Mouse (Mus musculus) midbrain, embryonic 12.5 days (tissue): ENCODE results near the gene Satb2. TPM values are rescaled to one million over a fixed set of nuclear protein-coding genes. Genes with fewer than 3 reads are reported as not detected.

Experiments used
- ATAC-seq: fragments of 200-750 bp; cut with Nextera tagmentation; 2 replicates; pipeline ENCODE4 v1.8.0; 2017; ENCODE audit warnings: low read depth, moderate TSS enrichment, moderate library complexity; ENCODE audit not compliant: low FRiP score
- H3K27ac ChIP-seq: fragments of 300-500 bp; sonication (generic); replicated peaks from 2 replicates; pipeline ENCODE4 v1.5.1; 2016; ENCODE audit warnings: mild to moderate bottlenecking
- H3K27me3 ChIP-seq: fragments of 300-500 bp; sonication (generic); 2 replicates; pipeline ENCODE4 v1.6.1; 2016; ENCODE audit warnings: mild to moderate bottlenecking
- H3K36me3 ChIP-seq: fragments of 300-500 bp; sonication (generic); 2 replicates; pipeline ENCODE4 v1.6.1; 2016
- H3K4me1 ChIP-seq: fragments of 300-500 bp; sonication (generic); 2 replicates; pipeline ENCODE4 v1.6.1; 2016
- H3K4me2 ChIP-seq: fragments of 300-500 bp; sonication (generic); replicated peaks from 2 replicates; pipeline ENCODE4 v1.6.1; 2016; ENCODE audit warnings: mild to moderate bottlenecking, moderate library complexity
- H3K4me3 ChIP-seq: fragments of 300-500 bp; sonication (generic); 2 replicates; pipeline ENCODE4 v1.5.1; 2016; ENCODE audit warnings: mild to moderate bottlenecking
- H3K9ac ChIP-seq: fragments of 300-500 bp; sonication (generic); replicated peaks from 2 replicates; pipeline ENCODE4 v1.6.1; 2016; ENCODE audit warnings: mild to moderate bottlenecking, moderate library complexity
- H3K9me3 ChIP-seq: fragments of 300-500 bp; sonication (generic); 2 replicates; pipeline ENCODE4 v1.6.1; 2016; ENCODE audit warnings: mild to moderate bottlenecking
- WGBS: fragments of 180-500 bp; shearing (Covaris S2); methylation state at CpG from one replicate; pipeline ENCODE4 v1.1.7; 2016; 5-methylcytosine and 5-hydroxymethylcytosine counted together
- polyA plus RNA-seq: library from polyadenylated mRNA; unstranded; fragments of >200 nt; fragmentation: Nextera tagmentation; extraction: Ambion mirVana; gene quantifications from 2 replicates; pipeline ENCODE4 v1.2.1, GENCODE M21; 2016

Satb2 gene
- polyA plus RNA-seq, 1 experiment from 2014 or later, result 0.99 TPM

DNA sequence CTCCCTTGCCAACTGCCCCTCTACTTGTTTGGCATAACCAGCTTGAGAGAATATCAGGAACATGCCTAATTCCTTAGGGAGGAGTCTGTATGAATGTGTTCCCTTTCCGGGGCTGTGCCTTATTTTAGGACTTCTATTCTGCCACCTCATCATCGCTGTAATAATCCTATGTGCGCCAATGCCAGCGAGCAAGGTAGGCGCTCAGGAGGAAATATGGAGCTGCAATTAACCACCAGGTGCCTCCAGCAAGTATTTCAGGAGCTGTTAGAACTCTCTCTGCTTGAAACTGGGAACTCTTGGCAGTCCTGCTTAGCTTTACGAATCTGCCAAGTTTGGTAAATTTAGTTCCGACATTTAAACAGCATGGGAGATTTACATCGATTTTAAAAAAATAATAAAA lies 128.0 kb downstream of the Satb2 start:
- Histone ChIP-seq H3K27me3 (no peaks in the 10 kb centered on the region), H3K4me3 (no peak overlapping the region), H3K36me3 (no peaks in the 10 kb centered on the region), H3K27ac (no peak overlapping the region), H3K9me3 (no peaks in the 10 kb centered on the region), H3K4me2 (no peak overlapping the region), H3K4me1 (peaks cover 3% of the 10 kb centered on the region; the same call in 1 of the 2 replicates), H3K9ac (no peak overlapping the region)
- no peak for ATAC-seq
- WGBS, result 97% methylated on average over 8 of the region's 8 CpGs

DNA sequence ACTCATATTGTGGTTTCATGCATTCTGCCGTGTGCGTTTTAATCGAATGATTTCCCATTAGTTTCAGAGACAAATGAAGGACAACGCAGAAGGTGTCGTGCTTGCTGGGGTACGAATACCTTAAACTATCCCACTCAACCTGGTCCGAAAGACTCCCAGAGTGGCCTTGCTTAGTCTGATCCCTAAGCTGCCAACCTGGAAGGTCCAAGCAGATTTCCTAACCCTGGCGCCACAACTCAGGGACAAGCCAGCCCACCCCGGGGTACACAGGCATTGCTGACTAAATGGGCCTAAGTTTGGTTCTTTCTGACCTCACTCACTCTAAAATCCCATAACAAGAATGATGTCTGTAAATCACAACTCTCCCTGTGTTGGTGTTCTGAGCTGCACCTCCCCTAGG lies 132.1 kb downstream of the Satb2 start:
- no peak overlapping the region for H3K4me2 ChIP-seq
- ATAC-seq, result no peak
- H3K4me1 ChIP-seq, result peaks cover 11% of the 10 kb centered on the region
- H3K27ac ChIP-seq, result no peak overlapping the region
- no peaks in the 10 kb centered on the region for H3K36me3 ChIP-seq
- no peaks in the 10 kb centered on the region for H3K9me3 ChIP-seq
- no peak overlapping the region for H3K4me3 ChIP-seq
- H3K9ac ChIP-seq, result no peak overlapping the region
- H3K27me3 ChIP-seq, result no peaks in the 10 kb centered on the region
- 96% methylated on average over 9 of the region's 9 CpGs for WGBS

DNA sequence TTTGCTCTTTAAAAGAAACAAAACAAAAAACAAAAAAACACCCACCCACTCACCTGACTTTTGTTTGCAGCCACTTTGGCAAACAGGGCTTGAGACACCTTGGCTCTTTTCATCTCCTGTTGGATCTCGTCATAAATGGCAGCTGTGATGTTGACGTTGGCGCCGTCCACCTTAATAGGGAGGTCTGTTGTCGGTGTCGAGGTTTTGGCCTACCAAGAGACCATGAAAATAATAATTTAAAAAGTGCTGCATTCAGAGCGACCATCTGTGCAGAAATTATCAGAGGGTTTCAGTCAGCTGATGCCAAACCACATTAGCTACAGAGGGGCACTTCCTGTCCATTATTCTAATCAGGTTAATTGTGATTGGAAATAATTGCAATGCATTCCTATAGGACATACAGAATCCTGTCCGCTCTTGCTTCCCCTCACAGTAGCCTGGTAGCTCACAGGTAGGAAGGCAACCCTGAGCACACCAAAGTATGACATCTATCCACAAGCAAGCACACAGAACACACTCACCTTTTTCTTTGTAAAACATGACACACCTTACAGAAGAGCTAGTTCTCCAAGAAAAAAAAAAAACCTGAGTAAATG lies 132.8 kb downstream of the Satb2 start:
- ATAC-seq, result no peak

GRCm38 (mm10) chr1:56844551-56845330 lies 133.7 kb downstream of the Satb2 start:
- Histone ChIP-seq H3K27ac (no peak overlapping the region), H3K4me1 (peaks cover 11% of the 10 kb centered on the region), H3K9me3 (no peaks in the 10 kb centered on the region), H3K9ac (no peak overlapping the region), H3K4me3 (no peak overlapping the region), H3K4me2 (peak overlapping the region; percentile 31), H3K27me3 (no peaks in the 10 kb centered on the region), H3K36me3 (no peaks in the 10 kb centered on the region)
- 14% methylated on average over 10 of the region's 10 CpGs for WGBS
- peak; percentile 72; the same call in 1 of the 2 replicates for ATAC-seq

More for the DNA sequence above, 132.8 kb downstream of the Satb2 start:
- Histone ChIP-seq H3K4me1 (peaks cover 11% of the 10 kb centered on the region), H3K27me3 (no peaks in the 10 kb centered on the region), H3K4me3 (no peak overlapping the region), H3K9me3 (no peaks in the 10 kb centered on the region), H3K36me3 (no peaks in the 10 kb centered on the region), H3K27ac (no peak overlapping the region), H3K4me2 (no peak overlapping the region), H3K9ac (no peak overlapping the region)
- 85% methylated on average over 8 of the region's 8 CpGs for WGBS

GRCm38 (mm10) chr1:56838901-56839300 lies 139.5 kb downstream of the Satb2 start:
- no peak overlapping the region for H3K9ac ChIP-seq
- H3K36me3 ChIP-seq, result no peaks in the 10 kb centered on the region
- H3K4me2 ChIP-seq, result no peak overlapping the region
- H3K27ac ChIP-seq, result no peak overlapping the region
- ATAC-seq, result no peak
- 73% methylated on average over 1 of the region's 1 CpGs for WGBS
- H3K4me3 ChIP-seq, result no peak overlapping the region
- H3K27me3 ChIP-seq, result no peaks in the 10 kb centered on the region
- H3K4me1 ChIP-seq, result peaks cover 19% of the 10 kb centered on the region
- H3K9me3 ChIP-seq, result no peaks in the 10 kb centered on the region

DNA sequence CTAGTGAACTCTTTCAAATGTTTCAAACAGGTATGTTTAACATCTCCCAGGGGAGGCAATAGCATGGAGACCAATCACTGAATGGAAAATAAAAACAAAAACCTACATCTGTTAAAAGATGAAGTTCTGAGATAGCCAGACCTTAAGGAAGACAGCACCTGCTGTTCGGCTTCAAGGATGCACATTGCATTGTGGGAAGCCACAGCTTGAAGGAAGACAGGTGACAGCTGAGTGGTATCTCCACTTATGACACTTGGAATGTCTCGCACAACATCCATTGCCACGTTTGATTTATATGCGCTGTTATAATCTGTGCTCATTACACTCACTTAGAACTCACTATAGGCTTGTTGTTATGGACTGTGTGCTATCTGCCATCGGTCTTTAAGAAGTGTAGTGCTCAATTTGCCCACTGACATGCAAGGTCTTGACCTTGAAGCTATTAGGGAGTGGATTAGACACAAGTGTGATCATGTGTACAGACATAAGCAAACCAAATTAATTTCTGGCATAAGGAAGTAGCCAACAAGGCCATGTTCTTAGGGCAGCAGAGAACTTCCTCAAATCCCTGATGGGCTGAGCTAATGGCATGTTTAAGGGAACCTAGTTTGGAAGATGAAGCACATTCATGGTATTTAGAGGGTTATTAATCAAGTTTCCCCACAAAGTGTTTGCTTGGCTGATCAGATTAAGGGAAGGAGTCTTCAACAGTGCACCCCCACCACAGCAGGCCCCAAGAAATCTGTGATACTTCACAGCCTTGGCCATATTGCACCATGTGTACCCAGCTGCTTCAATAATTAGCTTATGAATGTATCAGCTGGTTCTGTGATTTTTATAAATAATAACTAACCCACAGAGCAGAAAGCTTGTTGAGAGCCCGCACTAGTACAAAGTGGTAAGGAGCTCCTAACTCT lies 144.2 kb downstream of the Satb2 start:
- Histone ChIP-seq H3K4me3 (no peak overlapping the region), H3K9me3 (no peaks in the 10 kb centered on the region), H3K36me3 (no peaks in the 10 kb centered on the region), H3K27me3 (no peaks in the 10 kb centered on the region), H3K4me2 (no peak overlapping the region), H3K4me1 (peaks cover 33% of the 10 kb centered on the region), H3K9ac (no peak overlapping the region), H3K27ac (peak overlapping the region; percentile 81)
- WGBS, result 66% methylated on average over 6 of the region's 6 CpGs
- no peak for ATAC-seq

DNA sequence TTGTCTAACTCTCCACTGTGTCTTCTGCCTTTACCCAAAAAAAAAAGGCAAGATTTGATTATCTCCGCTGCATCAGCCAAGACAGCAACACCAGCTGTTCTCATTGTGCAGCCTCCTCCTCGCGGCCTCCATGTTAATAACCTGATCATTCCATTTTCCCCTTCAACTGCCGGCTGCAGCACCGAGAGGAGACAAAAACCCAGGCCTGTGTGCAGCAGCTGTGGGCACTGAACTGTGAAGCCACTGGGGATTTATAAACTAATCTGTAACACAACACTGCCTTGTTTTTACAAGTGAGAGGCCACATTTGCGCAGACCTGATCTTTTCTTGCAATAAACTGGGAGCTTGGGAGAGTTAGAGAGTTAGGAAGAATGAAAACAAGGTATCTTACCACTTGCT lies 145.1 kb downstream of the Satb2 start:
- no peaks in the 10 kb centered on the region for H3K36me3 ChIP-seq
- H3K4me3 ChIP-seq, result no peak overlapping the region
- H3K9ac ChIP-seq, result no peak overlapping the region
- H3K27ac ChIP-seq, result peak overlapping the region; percentile 81
- ATAC-seq, result peak; percentile 88
- no peaks in the 10 kb centered on the region for H3K9me3 ChIP-seq
- 4% methylated on average over 6 of the region's 6 CpGs for WGBS
- H3K4me2 ChIP-seq, result peak overlapping the region; percentile 34
- peaks cover 33% of the 10 kb centered on the region for H3K4me1 ChIP-seq
- no peaks in the 10 kb centered on the region for H3K27me3 ChIP-seq

DNA sequence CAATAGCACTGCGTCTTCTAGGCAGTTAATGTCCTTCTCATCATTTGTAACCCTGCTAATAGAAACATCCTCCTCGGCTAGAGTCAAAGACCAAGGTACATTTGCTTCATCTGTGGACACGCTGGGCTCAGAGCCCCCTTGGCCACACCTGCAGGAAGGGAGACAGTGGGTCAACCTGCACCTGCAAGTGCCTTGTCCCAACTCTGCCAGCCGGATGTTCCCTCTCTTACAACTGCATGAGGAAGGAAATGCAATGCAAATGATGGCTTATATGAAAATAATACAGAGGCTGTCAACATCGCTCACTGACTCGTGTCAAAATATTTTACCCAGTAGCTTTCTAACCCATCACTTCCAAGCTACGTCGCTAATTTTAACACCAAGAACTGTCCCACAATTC lies 145.7 kb downstream of the Satb2 start:
- WGBS, result 58% methylated on average over 8 of the region's 8 CpGs
- Histone ChIP-seq H3K27ac (peak overlapping the region; percentile 81), H3K4me2 (peak overlapping the region; percentile 34), H3K27me3 (no peaks in the 10 kb centered on the region), H3K9me3 (no peaks in the 10 kb centered on the region), H3K36me3 (no peaks in the 10 kb centered on the region), H3K9ac (no peak overlapping the region), H3K4me3 (no peak overlapping the region), H3K4me1 (peaks cover 33% of the 10 kb centered on the region)
- peak; percentile 5; the same call in 1 of the 2 replicates for ATAC-seq

GRCm38 (mm10) chr1:56822735-56823134 lies 155.7 kb downstream of the Satb2 start:
- Histone ChIP-seq H3K9me3 (no peaks in the 10 kb centered on the region), H3K36me3 (no peaks in the 10 kb centered on the region), H3K9ac (no peak overlapping the region), H3K27me3 (no peaks in the 10 kb centered on the region), H3K4me2 (no peak overlapping the region), H3K27ac (no peak overlapping the region), H3K4me3 (no peak overlapping the region), H3K4me1 (no peaks in the 10 kb centered on the region)
- WGBS, result 82% methylated on average over 5 of the region's 5 CpGs
- ATAC-seq, result no peak

DNA sequence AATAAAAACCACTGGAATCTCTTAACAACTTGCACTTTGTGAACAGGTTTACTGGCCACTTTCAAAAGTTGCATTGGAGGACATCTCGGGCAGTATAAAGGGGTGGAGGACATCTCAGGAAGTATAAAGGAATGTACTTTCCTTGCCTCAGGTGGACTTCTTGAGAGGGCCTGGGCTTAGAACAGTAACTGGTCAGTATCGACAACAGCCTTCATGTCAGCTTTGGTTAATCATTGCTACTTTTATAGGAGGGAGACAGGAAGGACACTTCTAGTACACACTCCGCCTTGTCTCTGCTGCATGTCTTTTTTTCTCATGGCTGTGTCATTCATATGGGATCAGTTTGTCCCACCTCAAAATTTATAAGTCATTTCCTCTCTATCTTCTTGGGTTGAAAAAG lies 156.4 kb downstream of the Satb2 start:
- Histone ChIP-seq H3K9ac (no peak overlapping the region), H3K9me3 (no peaks in the 10 kb centered on the region), H3K4me1 (no peaks in the 10 kb centered on the region), H3K36me3 (no peaks in the 10 kb centered on the region), H3K4me2 (no peak overlapping the region), H3K27me3 (no peaks in the 10 kb centered on the region), H3K4me3 (no peak overlapping the region), H3K27ac (no peak overlapping the region)
- 93% methylated on average over 3 of the region's 3 CpGs for WGBS
- ATAC-seq, result no peak

DNA sequence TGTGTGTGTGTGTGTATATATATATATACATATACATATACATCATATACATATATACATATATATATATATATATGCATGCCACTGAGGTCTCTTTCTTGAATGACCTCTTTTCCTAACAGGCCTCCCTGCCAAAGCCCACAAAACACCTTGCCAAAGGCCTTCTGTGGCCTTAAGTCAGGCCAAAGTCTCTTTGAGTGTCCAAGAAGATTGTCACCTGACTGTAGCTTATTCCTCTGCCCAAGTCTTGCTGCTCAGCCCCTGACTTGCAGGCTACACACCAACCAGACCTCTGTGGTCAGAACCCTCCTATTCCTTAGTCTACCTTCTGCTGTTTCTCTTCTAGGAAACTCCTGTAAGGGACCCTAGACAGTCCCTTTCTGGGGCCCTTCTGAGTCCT lies 164.9 kb downstream of the Satb2 start:
- no peak overlapping the region for H3K4me2 ChIP-seq
- H3K27ac ChIP-seq, result no peak overlapping the region
- H3K9me3 ChIP-seq, result no peaks in the 10 kb centered on the region
- ATAC-seq, result no peak
- H3K4me1 ChIP-seq, result no peaks in the 10 kb centered on the region
- no peak overlapping the region for H3K9ac ChIP-seq
- no peaks in the 10 kb centered on the region for H3K36me3 ChIP-seq
- no peak overlapping the region for H3K4me3 ChIP-seq
- no peaks in the 10 kb centered on the region for H3K27me3 ChIP-seq

DNA sequence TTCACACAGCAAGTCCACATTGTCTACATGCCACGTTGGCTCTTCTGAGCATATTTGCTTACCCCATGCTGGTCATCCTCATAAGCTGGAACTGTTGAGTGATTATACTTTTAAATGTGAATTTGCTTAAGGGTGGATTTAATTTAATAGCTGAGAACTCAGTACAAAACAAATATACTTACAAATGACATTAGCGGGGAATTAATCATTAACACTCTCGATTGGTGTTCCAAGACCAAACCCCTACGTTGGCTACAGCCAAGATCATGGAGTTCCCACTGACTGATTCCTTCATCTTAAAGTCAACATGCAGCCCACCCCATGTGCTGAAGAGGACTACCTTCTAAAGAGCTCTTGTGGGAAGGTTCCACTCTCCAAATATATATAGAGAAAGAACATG lies 165.5 kb downstream of the Satb2 start:
- ATAC-seq, result no peak

More for the DNA sequence above, 165.5 kb downstream of the Satb2 start:
- no peaks in the 10 kb centered on the region for H3K4me1 ChIP-seq
- H3K9me3 ChIP-seq, result no peaks in the 10 kb centered on the region
- H3K9ac ChIP-seq, result no peak overlapping the region
- H3K4me3 ChIP-seq, result no peak overlapping the region
- no peaks in the 10 kb centered on the region for H3K27me3 ChIP-seq
- no peak overlapping the region for H3K27ac ChIP-seq
- H3K4me2 ChIP-seq, result no peak overlapping the region
- WGBS, result 83% methylated on average over 4 of the region's 4 CpGs
- no peaks in the 10 kb centered on the region for H3K36me3 ChIP-seq
